Mouse (Mus musculus): ENCODE results near the gene Pgam2.

- no peak for TF ChIP-seq GATA1 (IDR thresholded peaks at IDR 0.05; ENCODE audit: borderline replicate concordance, low read length)
- TF ChIP-seq FLI1 (IDR thresholded peaks at IDR 0.05; ENCODE audit: low read length) = no peak
These were observed 43.3 kb upstream of the Pgam2 start for GRCm38 (mm10) chr11:5846639-5847345.
